Mouse (Mus musculus) spleen, postnatal 10 days (tissue): ENCODE data around the gene Slc43a2.
A peak's percentile ranks its signal among the peaks of the same experiment; 100 is the strongest.

ENCODE experiments used
- DNase-seq, 2 experiments: peaks; one replicate each; pipeline ENCODE4 v3.0.0; 2021 to 2022; ENCODE audit warnings: low spot score in 2 of 2

Slc43a2 gene

DNA sequence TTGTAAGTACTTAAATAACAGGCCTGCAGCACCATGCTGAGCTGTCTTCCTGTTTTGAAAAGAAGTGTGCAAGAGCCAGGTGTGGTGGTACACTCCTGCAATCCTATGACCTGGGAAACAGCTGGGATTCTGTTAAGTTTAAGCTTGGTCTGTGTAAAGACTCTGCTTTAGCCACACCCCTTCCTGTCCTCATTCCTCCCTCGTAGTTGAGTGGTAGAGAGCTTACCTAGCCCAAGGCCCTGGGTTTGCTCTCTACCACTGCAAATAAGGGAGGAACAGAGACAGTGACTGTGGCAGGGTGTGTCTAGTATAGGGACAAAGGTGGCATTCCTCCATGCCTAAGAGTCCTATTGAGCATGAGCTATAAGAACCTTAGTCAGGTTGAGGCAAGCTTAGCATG is 73.8 kb downstream of the Slc43a2 start:
- no peak for DNase-seq

DNA sequence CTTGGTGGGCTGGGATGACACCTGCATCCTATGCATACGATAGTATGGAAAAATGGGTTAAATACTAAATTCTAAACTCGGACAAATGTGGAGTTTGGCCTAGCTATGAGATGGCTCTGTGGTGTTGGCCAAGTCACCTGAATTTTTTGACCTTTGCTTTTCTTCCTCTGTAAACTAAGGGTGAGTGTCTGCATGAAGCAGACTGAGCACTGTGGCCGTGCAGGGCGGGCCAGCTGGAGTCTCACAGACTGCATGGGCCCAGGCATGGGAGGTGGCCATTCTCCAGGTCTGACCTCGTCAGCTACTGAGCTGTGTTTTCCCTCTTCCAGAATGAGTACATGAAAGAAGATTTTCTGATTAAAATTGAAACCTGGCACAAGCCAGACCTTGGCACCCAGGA is 77.3 kb downstream of the Slc43a2 start:
- no peak for DNase-seq

DNA sequence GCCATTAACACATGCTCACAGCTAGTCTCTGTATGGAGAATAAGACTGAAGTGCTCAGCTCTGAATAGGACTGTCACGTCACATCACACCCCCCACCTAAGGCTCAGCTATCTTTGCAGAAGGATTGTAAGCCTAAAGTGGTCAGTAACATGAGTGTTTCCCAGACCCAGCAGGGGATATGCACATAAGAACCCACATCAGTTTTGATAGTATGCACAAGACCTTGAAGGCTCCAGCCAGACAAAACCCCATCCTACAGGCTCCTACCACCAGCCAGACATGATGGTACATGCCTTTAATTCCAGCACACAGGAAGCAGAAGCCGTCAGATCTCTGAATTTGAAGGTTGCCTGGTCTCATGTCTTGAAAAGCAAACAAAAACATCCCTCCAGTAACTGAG is 78.5 kb downstream of the Slc43a2 start:
- no peak for DNase-seq

DNA sequence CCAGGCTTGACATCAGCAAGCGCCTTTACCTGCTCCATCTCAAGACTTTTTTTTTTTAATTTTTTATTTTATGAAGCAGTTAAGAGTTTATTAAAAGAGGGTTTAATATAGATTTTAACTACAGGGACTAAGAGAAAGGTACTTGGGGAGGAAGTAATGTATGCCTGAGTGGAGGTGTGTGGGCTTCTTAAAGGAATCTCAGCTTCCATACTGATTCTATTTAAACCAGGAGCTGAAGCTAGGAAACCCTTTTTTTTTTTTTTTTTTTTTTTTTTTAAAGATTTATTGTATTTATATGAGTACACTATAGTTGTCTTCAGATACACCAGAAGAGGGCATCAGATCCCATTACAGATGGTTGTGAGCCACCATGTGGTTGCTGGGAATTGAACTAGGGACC is 83.3 kb downstream of the Slc43a2 start:
- no peak for DNase-seq

DNA sequence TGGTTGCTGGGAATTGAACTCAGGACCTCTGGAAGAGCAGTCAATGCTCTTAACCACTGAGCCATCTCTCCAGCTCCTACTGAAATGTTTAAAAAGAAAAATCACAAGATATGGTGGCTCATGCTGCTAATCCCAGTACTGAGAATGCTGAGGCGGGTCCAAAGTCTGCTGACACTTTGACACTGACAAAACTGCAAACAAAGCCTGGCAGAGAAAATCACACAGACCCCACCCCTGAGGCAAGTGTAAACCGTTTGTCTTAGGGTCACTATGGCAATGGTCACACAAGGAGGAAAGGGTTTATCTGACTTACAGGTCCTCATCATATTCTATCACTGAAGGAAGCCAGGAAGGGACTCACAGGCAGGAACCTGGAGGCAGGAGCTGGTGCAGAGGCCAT is 84.1 kb downstream of the Slc43a2 start:
- DNase-seq = no peak

DNA sequence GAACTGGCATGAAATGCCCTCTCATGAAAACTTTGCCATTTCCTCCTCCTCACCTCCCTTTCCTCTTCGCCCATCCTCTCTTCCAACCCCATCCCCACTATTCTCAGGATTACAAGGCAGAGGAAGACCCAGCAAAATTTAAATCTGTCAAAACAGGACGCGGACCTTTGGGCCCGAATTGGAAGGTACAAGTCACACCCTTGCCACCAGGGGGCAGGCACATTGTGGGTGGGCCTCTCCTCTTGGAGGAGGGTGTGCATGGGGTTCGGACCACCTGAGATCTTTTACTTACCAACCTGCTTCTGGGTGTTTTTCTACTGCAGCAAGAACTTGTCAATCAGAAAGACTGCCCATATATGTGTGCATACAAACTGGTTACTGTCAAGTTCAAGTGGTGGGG is 87.6 kb downstream of the Slc43a2 start:
- peak in 1 of 2 experiments; percentile 63 for DNase-seq

DNA sequence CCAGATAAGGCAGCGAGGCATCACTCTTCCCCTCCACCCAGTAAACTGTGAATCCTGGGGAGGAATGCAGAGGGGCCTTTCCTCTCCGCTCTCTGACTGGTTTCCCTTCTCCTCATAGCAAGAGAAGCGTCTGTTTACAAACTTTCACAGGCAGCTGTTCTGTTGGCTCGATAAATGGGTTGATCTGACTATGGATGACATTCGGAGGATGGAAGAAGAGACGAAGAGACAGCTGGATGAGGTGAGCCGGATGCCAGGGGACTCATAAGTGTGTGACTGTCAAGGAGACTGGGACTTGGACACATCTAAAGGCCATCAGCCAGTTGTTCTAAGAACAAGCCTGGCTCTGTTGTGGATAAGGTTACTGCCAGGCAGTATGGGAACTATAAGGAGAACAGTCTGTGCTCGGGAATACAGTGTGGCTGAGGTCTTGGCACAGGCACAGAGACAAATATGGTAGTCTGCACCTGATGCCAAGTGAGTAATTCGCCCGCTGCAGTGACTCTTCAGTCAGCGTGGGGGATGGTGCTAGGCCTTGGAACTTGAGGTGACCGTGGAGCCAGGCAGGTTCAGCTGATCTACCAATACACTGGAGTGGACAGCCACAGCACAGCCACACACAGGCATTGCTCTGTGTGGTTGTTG is 88.8 kb downstream of the Slc43a2 start:
- DNase-seq = no peak

DNA sequence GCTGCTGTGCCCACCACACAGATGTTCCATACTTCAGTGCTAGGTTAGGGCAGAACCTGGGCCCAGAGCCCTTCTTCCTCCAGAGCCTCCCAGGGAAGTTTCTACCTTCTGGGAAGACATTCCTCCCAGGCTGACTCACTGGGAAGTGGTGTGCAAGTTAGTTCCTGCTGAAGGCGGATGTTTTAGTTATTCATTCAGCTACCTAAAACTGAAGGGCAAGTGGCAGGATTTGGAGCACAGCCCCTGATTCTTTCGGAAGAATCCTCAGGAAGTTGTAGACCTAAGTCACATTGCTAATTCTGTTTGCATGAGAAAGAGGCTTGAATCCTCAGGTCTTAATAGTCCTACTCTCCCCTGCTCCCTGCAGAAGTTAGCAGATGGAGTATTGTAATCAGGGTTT is 89.9 kb downstream of the Slc43a2 start:
- DNase-seq = no peak

DNA sequence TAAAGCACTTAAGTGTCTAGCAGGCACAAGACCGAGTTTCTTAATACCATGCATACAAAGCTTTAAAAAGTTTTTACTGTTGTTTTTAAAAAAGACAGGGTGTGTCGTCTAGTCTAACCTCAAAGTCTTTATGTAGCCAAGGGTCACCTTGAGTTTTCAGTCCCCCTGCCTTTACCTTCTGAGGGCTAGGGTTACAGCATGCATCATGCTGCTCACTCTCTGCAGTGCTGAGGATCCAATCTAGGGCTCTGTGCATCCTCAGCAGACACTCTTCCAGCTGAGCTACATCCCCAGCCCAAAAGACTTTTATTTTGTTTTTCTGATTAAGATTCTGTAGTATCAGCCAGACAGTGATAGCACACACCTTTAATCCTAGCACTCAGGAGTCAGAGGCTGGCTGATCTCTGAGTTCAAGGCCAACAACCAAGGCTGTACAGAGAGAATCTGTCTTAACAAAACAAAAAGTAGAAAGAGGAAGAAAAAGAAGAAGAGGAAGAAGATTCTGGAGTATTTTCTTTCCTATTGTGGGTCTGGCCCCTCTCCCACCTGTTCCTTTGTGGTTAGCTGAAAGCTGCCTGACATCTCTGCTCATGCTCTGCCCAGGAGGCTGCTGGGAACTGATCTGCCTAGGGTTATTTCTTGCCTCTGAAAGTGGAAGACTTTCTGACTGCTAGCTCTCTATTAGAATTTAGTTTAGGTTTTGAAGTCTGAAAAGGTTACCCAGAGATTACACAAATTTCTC is 91.3 kb downstream of the Slc43a2 start:
- DNase-seq = peak in 1 of 2 experiments; percentile 45

DNA sequence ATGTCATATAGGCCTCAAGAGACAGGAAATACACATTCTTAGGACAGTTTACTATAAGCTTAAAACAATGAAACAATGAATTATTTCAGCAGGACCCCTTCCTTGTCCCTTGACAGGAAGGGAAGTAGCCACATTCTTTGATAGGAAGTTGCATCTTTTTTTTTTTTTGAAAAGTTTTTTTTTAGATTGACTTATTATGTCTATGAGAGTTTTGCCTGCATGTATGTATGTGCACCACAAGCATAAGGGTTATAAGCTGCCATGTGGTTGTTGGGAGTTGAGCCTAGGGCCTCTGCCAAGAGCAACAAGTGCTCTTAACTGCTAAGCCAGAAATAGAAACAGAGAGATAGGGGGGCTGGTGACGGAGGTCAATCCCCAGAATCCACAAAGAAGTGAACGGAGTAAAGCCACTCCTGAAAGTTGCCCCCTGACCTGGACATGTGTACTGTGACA is 92.6 kb downstream of the Slc43a2 start:
- no peak for DNase-seq

DNA sequence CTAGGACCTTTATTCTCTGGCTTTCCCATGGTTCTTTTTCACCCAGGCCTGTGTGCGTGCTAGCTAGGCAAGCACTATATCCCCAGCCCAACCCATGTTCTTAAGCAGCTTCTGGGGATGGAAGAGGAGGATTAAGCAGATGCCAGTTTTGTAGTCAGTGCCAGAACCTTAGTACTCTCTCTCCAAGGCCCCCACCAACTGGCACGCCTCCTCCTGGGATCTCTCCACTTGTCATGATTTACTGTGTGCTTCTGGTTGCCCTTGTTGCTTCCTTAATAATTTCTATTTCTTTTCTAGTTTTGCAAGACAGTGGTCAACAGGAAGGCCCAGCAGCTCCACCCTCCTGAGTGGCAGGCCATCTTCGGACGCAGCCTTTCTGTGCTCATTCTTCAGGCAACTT is 94.3 kb downstream of the Slc43a2 start:
- DNase-seq = no peak
